Mouse (Mus musculus): ENCODE measurements around the gene Hic1.
"Not testable (repeated sequence)": the region's sequence is repeated elsewhere in the genome, so short reads cannot be mapped to it uniquely, and the experiment has no call there.

The Hic1 gene

DNA sequence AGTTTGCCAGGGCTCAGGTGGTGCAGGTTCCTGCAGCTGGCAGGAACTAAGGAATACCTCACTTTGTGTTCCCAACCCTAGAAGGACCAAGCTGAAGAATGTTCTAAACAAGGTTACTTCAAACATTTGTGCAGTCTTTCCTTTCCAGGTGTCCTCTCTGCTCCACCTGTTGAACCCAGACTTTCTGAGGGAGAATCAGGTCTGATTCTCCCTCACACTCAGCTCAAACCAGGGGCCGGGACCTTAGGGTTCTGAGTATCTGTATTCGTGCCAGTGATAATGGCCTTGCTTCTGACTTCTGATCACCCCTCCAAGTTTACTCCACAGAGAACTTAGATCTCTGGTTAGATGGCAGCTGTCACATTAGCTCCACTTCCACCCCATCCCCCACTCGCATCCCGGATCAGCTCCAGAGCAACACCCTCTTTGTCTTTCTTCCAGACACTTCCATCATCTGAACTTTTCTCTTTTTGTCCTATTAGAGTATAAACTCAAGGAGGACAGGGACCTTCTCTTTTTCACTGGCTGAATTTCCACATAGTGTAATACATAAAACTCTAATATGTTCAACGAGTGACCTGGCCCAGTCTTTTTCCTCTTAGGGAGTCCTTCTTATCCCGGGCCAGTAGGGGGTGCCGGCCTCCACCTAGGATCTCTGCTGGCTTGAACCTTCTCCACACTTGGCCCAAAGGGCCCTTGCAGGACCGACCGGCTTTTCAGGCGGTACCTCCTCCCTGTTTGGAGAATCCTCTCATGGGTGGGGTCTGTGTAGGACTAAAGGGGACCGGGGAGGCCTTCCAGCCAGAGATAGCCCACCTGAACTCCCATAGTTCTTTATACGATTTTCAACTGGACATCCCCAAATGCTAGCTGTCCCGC lies 23.3 kb upstream of the Hic1 start:
- peak; percentile 85 for DNase-seq (ENCODE audit: low read depth, low spot score)

DNA sequence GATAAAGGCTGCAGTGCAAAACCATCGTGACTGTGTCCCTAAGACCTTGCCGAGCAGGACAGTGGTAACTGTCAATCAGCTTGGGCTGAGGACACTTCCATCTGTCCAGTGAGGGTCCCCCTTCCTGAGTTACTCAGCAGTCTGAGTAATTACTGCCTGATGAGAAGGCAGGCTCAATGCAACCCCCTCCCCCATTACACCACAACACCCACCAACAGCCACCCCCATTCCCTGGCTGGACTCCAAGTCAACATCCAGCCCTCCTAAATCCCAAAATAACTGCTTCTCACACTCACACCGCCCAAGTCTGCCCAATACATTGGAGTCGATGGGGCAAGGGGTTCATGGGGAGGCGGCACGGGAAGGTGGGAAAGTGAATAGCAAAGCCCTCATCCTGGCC lies 22.5 kb upstream of the Hic1 start:
- no peak for DNase-seq (ENCODE audit: low read depth, low spot score)

- no peak for DNase-seq (ENCODE audit: low read depth, low spot score)
These were observed 21.7 kb upstream of the Hic1 start, which contains the start of gene Dph1 for GRCm38 (mm10) chr11:75190905-75191441. Gene Dph1 (minus strand): TSS chr11:75191241.

GRCm38 (mm10) chr11:75190371-75190724 lies 21.0 kb upstream of the Hic1 start:
- peak; percentile 92 for DNase-seq (ENCODE audit: low read depth, low spot score)

GRCm38 (mm10) chr11:75189713-75190370 lies 20.5 kb upstream of the Hic1 start:
- DNase-seq (ENCODE audit: low read depth, low spot score): peak; percentile 26

GRCm38 (mm10) chr11:75184986-75185385 lies 15.7 kb upstream of the Hic1 start:
- DNase-seq (ENCODE audit: low read depth, low spot score): peak; percentile 60

DNA sequence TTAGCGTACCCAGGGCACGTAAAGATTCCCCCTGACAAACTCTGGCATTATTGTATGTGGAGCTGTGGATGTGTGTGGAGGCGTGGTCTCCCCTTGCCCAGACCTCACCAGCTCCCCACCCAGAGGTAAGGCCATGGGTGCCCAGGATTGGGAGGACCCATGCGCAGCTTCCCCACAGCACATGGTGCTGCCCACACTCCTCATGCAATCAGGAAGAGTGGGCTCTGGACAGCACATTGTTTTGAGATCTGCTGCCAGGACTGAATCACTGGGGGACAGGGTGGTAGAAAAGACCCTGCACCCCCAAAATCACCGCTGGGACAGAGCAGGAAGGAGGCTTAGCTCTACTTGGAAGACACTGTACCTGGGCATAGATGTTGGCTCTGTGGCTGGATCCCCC lies 15.3 kb upstream of the Hic1 start:
- DNase-seq (ENCODE audit: low read depth, low spot score): no peak

GRCm38 (mm10) chr11:75183917-75184570 lies 14.7 kb upstream of the Hic1 start:
- DNase-seq (ENCODE audit: low read depth, low spot score): no peak

DNA sequence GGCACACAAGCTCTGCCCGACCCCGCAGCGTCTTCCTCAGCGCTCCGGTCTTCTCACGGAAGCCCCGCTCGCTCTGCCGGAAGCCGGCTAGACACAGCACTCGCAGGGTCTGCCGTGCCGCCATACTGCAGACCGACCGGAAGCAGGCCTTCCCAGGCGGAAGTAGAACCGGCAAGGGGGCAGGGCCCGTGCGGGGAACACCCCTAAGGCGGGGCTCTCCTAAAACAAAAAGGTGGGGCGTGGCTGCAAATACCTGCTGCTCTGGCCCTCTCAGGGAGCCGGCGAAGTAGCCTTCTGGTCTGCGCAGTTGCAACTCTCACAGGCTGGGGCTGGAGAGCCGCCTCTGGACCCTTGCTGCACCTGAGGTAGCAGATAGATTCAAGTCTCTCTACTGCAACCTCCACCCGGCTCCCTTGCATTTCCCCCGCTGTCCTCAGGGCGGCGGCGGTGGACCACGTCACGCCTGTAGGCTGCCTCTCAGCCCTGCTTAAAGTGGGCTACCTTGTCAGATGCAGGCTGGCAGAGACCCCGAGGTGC lies 9.4 kb upstream of the Hic1 start, which contains the start of gene Ovca2:
Gene Ovca2 (minus strand): TSS at position 164 of the 537 bp plus-strand sequence.
- DNase-seq (ENCODE audit: low read depth, low spot score): peak; percentile 90

DNA sequence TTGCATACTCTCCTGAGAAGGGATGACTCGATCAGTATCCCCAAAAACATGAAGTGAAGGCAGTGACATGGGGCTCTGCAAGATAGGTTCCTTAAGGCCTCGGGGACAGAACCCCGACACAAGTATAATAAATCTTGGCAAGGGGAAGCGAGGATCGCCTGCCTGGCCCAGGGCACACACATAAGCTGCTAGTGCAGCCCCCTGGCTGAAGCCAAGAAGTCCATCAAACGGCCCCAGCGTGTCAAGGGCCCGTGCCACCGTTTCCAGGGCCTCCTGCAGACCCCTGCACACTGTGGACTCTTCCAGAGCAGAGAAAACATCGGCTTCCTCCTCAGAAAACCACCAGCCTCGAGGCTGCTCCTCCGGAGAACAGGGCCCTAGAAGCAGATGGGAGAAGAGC lies 8.7 kb upstream of the Hic1 start:
- DNase-seq (ENCODE audit: low read depth, low spot score): no peak

- DNase-seq (ENCODE audit: low read depth, low spot score): not testable (repeated sequence)
These were observed 5.3 kb upstream of the Hic1 start for GRCm38 (mm10) chr11:75174574-75174973.

DNA sequence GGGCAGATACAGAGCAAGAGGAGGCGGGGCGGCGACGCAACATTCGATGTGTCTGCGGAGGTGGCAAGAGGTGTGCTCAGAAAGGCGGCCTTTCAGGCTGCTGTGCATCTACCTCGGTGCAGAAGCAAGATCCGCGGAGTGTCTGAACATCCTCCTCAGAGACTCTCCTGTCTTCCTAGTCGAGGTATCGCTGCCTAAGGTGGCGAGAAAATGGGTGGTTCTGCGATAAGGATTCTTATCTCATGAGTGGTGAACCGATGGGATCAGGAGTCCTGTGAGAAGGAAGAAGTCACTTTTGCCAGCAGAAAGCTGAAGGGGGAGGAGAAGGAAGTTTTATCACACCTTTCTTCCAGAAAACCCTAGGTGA lies 4.5 kb upstream of the Hic1 start:
- no peak for DNase-seq (ENCODE audit: low read depth, low spot score)

- peak; percentile 47 for DNase-seq (ENCODE audit: low read depth, low spot score)
These were observed 3.9 kb upstream of the Hic1 start for GRCm38 (mm10) chr11:75173095-75173798.

DNA sequence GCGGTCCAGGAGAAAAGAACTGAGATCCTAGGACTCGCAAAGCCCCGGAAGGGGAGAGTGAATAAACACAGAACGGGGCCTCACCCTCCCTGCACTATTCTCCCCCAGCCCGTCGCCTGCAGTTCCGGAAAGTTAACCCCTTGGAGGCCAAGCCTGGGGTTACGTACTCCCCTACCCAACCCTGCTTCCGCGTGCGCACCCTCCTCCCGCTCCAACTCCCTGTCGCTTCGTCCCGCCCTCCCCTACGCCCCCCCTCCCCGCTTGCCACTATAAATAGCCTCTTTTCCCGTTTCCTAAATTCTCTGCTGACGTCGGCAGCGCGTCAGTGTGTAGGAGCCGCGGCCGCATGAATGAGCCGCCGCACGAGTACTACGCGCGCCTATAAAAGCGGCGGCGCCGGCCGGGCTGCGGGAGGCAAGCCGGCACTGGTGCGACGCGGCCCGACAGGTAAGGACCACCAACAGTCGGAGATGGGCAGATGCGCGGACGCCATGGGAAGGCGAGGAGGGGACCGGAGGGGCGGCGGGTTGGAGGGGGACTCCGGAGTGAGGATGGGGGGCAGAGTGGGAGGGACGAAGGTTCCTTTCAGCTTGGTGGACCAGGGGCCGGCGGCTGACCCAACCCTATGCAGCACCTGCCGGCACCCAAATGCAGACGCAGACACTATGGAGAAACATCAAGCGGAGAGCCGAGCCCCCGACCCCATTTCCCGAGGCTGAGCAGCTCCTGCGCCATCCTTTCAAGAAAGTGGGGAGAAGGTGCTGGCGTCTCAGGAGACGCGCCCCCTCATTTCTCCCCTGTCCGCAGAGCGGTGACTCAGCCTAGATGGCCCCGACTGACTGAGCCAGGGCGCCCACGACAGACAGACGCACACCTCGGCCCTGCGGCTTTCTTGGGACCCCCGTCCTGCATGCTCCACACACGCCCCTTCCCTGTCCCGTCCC lies 3.1 kb upstream of the Hic1 start:
- no peak for DNase-seq (ENCODE audit: low read depth, low spot score)

DNA sequence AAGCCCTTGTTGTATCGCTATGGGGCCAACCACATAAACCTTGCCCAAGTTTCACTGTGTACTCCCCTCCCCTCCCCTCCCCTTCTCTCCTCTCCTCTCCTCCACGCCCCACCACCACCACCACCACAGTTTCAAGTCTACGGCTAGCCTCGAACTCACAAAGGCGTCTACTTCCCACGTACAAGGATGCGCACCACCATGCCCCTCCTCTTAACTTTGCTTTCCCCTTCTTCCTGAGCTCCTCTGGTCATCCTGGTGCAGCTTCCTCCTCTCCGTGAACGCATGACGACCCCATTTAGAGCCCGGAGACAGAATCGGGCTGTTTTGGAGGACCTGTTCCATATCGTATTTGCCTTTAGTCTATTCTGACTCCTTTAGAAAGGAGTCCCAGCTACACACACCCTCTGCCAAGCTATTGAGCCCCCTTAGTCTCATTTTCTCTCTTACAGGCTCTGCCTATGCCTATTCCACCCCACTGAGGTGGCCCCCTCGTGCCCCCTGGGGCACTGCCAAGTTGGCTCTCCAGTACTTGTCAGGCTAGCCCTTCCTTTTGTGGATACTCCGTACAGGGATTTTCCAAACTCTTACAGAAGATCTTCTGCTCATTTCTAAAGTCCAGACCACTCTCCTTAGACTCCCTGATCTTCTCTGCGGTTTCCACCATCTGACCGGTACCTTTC lies 2.0 kb upstream of the Hic1 start:
- no peak for DNase-seq (ENCODE audit: low read depth, low spot score)

- DNase-seq (ENCODE audit: low read depth, low spot score): peak; percentile 98
These were observed 925 bp upstream of the Hic1 start for GRCm38 (mm10) chr11:75170136-75170751.

- peak; percentile 81 for DNase-seq (ENCODE audit: low read depth, low spot score)
These were observed 543 bp downstream of the Hic1 start for GRCm38 (mm10) chr11:75168590-75169361.
